Mouse (Mus musculus): ENCODE results near the gene Upb1. TPM values are rescaled to one million over a fixed set of nuclear protein-coding genes. Genes with fewer than 3 reads are reported as not detected.

Gene Upb1
- polyA plus RNA-seq, 1 experiment from 2014 or later: 0.21 TPM

DNA sequence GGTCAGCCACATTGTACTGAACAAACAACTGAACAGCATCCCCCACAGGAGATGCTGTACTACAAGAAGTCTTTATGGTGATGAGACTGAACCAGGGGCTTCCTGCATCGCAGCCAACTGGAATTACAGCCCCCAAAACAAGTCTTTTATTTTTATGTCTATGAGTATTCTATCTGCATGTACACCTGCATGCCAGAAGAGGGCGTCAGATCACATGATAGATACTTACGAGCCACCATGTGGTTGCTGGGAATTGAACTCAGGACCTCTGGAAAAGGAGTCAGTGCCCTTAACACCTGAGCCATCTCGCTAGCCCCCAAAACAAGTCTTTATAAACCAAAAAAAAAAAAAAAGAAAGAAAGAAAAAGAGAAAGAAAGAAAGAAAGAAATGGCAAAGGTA lies 42.1 kb downstream of the Upb1 start:
- Histone ChIP-seq H3K4me1 (ENCODE audit: control insufficient read depth, insufficient read depth, low read length) (no peaks in the 10 kb centered on the region), H3K4me2 (ENCODE audit: low read depth, severe bottlenecking) (no peak overlapping the region), H3K9ac (ENCODE audit: low read length) (no peak overlapping the region), H3K27ac (replicated peaks; ENCODE audit: low read depth, low read length) (no peak overlapping the region), H3K4me3 (ENCODE audit: low read depth, low read length) (no peak overlapping the region), H3K36me3 (ENCODE audit: control insufficient read depth, insufficient read depth, low read length) (no peaks in the 10 kb centered on the region), H3K27me3 (ENCODE audit: control insufficient read depth, insufficient read depth, low read length) (no peaks in the 10 kb centered on the region), H3K9me3 (ENCODE audit: control insufficient read depth, low read length) (no peaks in the 10 kb centered on the region)
- DNase-seq (ENCODE audit: low spot score): no peak
- ATAC-seq (ENCODE audit: insufficient number of reproducible peaks, low FRiP score, low TSS enrichment, low read depth): no peak
- WGBS: 89% methylated on average over 4 of the region's 4 CpGs

- H3K4me3 ChIP-seq (ENCODE audit: low read depth, low read length): no peak overlapping the region
- DNase-seq (ENCODE audit: low spot score): peak; percentile 49
- 70% methylated on average over 19 of the region's 19 CpGs for WGBS
- ATAC-seq (ENCODE audit: insufficient number of reproducible peaks, low FRiP score, low TSS enrichment, low read depth): 0 out of 2 replicates have a peak, but pooled peaks have one; percentile 68
- H3K4me2 ChIP-seq (ENCODE audit: low read depth, severe bottlenecking): no peak overlapping the region
- H3K4me1 ChIP-seq (ENCODE audit: control insufficient read depth, insufficient read depth, low read length): no peaks in the 10 kb centered on the region
- H3K9ac ChIP-seq (ENCODE audit: low read length): no peak overlapping the region
- no peaks in the 10 kb centered on the region for H3K27me3 ChIP-seq (ENCODE audit: control insufficient read depth, insufficient read depth, low read length)
- no peaks in the 10 kb centered on the region for H3K36me3 ChIP-seq (ENCODE audit: control insufficient read depth, insufficient read depth, low read length)
- no peaks in the 10 kb centered on the region for H3K9me3 ChIP-seq (ENCODE audit: control insufficient read depth, low read length)
- H3K27ac ChIP-seq (replicated peaks; ENCODE audit: low read depth, low read length): no peak overlapping the region
These were observed 43.4 kb downstream of the Upb1 start for GRCm38 (mm10) chr10:75444111-75444826.

DNA sequence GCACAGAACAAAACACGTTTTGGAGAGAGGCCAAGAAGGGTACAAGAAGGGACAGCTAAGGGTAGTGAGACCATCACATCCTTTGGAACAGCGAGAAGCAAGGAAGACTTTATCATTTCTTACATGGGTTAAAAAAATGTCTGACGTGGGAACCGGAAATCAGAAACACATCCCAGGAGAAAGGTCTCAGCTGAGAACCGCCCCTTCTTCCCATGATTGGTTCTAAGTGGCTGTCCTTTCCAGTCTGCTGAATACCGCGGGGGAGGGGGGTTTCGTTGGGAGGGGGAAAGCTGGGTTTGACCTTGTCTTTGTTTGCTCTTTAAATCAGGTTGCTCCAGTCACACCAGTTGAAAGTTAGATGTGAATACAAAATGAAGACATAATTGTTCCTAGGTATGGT lies 44.1 kb downstream of the Upb1 start:
- no peak overlapping the region for H3K4me2 ChIP-seq (ENCODE audit: low read depth, severe bottlenecking)
- no peak for ATAC-seq (ENCODE audit: insufficient number of reproducible peaks, low FRiP score, low TSS enrichment, low read depth)
- no peak overlapping the region for H3K4me3 ChIP-seq (ENCODE audit: low read depth, low read length)
- no peaks in the 10 kb centered on the region for H3K9me3 ChIP-seq (ENCODE audit: control insufficient read depth, low read length)
- no peaks in the 10 kb centered on the region for H3K4me1 ChIP-seq (ENCODE audit: control insufficient read depth, insufficient read depth, low read length)
- no peaks in the 10 kb centered on the region for H3K27me3 ChIP-seq (ENCODE audit: control insufficient read depth, insufficient read depth, low read length)
- WGBS: 65% methylated on average over 8 of the region's 8 CpGs
- no peak overlapping the region for H3K27ac ChIP-seq (replicated peaks; ENCODE audit: low read depth, low read length)
- DNase-seq (ENCODE audit: low spot score): no peak
- no peak overlapping the region for H3K9ac ChIP-seq (ENCODE audit: low read length)
- H3K36me3 ChIP-seq (ENCODE audit: control insufficient read depth, insufficient read depth, low read length): no peaks in the 10 kb centered on the region

- H3K9ac ChIP-seq (ENCODE audit: low read length): no peak overlapping the region
- no peaks in the 10 kb centered on the region for H3K4me1 ChIP-seq (ENCODE audit: control insufficient read depth, insufficient read depth, low read length)
- no peaks in the 10 kb centered on the region for H3K27me3 ChIP-seq (ENCODE audit: control insufficient read depth, insufficient read depth, low read length)
- ATAC-seq (ENCODE audit: insufficient number of reproducible peaks, low FRiP score, low TSS enrichment, low read depth) (no peak), DNase-seq (ENCODE audit: low spot score) (no peak)
- no peaks in the 10 kb centered on the region for H3K9me3 ChIP-seq (ENCODE audit: control insufficient read depth, low read length)
- no peaks in the 10 kb centered on the region for H3K36me3 ChIP-seq (ENCODE audit: control insufficient read depth, insufficient read depth, low read length)
- 68% methylated on average over 13 of the region's 13 CpGs for WGBS
- H3K27ac ChIP-seq (replicated peaks; ENCODE audit: low read depth, low read length): no peak overlapping the region
- H3K4me2 ChIP-seq (ENCODE audit: low read depth, severe bottlenecking): no peak overlapping the region
- H3K4me3 ChIP-seq (ENCODE audit: low read depth, low read length): no peak overlapping the region
These were observed 45.7 kb downstream of the Upb1 start for GRCm38 (mm10) chr10:75446501-75447083.

DNA sequence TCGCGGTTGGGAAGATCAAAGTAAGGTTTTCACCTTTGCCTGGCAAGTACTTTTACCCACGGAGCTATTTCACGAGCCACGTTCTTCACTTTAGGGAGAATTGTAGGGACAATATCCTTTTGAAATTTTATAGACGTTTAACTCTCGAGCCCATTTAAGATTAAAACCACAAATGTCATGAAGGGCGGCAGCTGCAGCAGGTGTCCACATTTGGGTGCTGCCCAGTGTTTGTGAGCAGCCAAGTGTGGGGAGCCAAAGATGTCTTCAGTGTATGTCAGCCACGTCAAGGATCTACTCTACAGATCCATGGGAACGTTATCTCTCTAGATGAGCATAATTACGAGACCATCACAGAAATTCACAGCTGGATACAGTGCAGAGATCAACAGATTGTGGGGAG lies 46.6 kb downstream of the Upb1 start:
- Histone ChIP-seq H3K27ac (replicated peaks; ENCODE audit: low read depth, low read length) (no peak overlapping the region), H3K4me2 (ENCODE audit: low read depth, severe bottlenecking) (no peak overlapping the region), H3K9me3 (ENCODE audit: control insufficient read depth, low read length) (no peaks in the 10 kb centered on the region), H3K9ac (ENCODE audit: low read length) (no peak overlapping the region), H3K36me3 (ENCODE audit: control insufficient read depth, insufficient read depth, low read length) (no peaks in the 10 kb centered on the region), H3K4me1 (ENCODE audit: control insufficient read depth, insufficient read depth, low read length) (no peaks in the 10 kb centered on the region), H3K27me3 (ENCODE audit: control insufficient read depth, insufficient read depth, low read length) (no peaks in the 10 kb centered on the region), H3K4me3 (ENCODE audit: low read depth, low read length) (no peak overlapping the region)
- WGBS: 84% methylated on average over 11 of the region's 11 CpGs
- DNase-seq (ENCODE audit: low spot score) (no peak), ATAC-seq (ENCODE audit: insufficient number of reproducible peaks, low FRiP score, low TSS enrichment, low read depth) (no peak)

DNA sequence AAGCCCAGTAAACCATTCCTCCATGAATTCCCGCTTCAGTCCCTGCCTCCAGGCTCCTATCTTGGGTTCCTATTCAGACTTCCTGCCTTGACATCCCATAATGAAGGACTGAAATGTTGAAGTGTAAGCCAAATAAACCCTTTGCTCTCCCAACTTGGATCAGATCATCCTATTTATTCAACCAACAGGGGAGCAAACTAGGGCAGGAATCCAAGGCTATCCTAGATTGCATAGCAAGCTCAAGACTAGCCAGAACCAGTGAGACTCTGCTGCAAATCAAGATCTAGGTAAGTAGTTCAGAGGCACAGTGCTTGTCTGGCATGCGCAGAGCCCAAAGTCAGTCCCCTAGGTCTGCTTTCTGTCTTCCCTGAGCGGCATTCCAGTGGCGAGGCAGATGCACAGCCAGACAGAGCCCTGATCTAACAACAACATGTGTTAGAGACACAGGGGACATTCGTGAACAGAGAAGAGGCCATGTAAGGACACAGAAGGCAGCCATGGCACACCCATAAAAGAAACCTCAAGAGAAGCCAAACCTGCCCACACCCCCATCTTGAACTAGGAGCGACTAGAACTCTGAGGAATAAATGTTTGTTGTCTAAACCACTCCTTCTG lies 48.0 kb downstream of the Upb1 start:
- H3K9me3 ChIP-seq (ENCODE audit: control insufficient read depth, low read length): no peaks in the 10 kb centered on the region
- H3K9ac ChIP-seq (ENCODE audit: low read length): no peak overlapping the region
- H3K27me3 ChIP-seq (ENCODE audit: control insufficient read depth, insufficient read depth, low read length): no peaks in the 10 kb centered on the region
- ATAC-seq (ENCODE audit: insufficient number of reproducible peaks, low FRiP score, low TSS enrichment, low read depth): no peak
- DNase-seq (ENCODE audit: low spot score): no peak
- no peaks in the 10 kb centered on the region for H3K4me1 ChIP-seq (ENCODE audit: control insufficient read depth, insufficient read depth, low read length)
- 75% methylated on average over 6 of the region's 6 CpGs for WGBS
- no peak overlapping the region for H3K4me3 ChIP-seq (ENCODE audit: low read depth, low read length)
- no peak overlapping the region for H3K27ac ChIP-seq (replicated peaks; ENCODE audit: low read depth, low read length)
- H3K4me2 ChIP-seq (ENCODE audit: low read depth, severe bottlenecking): no peak overlapping the region
- H3K36me3 ChIP-seq (ENCODE audit: control insufficient read depth, insufficient read depth, low read length): no peaks in the 10 kb centered on the region

- H3K4me3 ChIP-seq (ENCODE audit: low read depth, low read length): no peak overlapping the region
- no peaks in the 10 kb centered on the region for H3K9me3 ChIP-seq (ENCODE audit: control insufficient read depth, low read length)
- H3K9ac ChIP-seq (ENCODE audit: low read length): no peak overlapping the region
- no peak overlapping the region for H3K4me2 ChIP-seq (ENCODE audit: low read depth, severe bottlenecking)
- H3K36me3 ChIP-seq (ENCODE audit: control insufficient read depth, insufficient read depth, low read length): no peaks in the 10 kb centered on the region
- no peaks in the 10 kb centered on the region for H3K27me3 ChIP-seq (ENCODE audit: control insufficient read depth, insufficient read depth, low read length)
- no peak for DNase-seq (ENCODE audit: low spot score)
- no peaks in the 10 kb centered on the region for H3K4me1 ChIP-seq (ENCODE audit: control insufficient read depth, insufficient read depth, low read length)
- no peak for ATAC-seq (ENCODE audit: insufficient number of reproducible peaks, low FRiP score, low TSS enrichment, low read depth)
- no peak overlapping the region for H3K27ac ChIP-seq (replicated peaks; ENCODE audit: low read depth, low read length)
- 89% methylated on average over 8 of the region's 8 CpGs for WGBS
These were observed 49.4 kb downstream of the Upb1 start for GRCm38 (mm10) chr10:75450331-75450730.

- no peak overlapping the region for H3K4me3 ChIP-seq (ENCODE audit: low read depth, low read length)
- H3K9ac ChIP-seq (ENCODE audit: low read length): no peak overlapping the region
- H3K4me1 ChIP-seq (ENCODE audit: control insufficient read depth, insufficient read depth, low read length): no peaks in the 10 kb centered on the region
- no peak overlapping the region for H3K27ac ChIP-seq (replicated peaks; ENCODE audit: low read depth, low read length)
- no peaks in the 10 kb centered on the region for H3K27me3 ChIP-seq (ENCODE audit: control insufficient read depth, insufficient read depth, low read length)
- WGBS: 77% methylated on average over 10 of the region's 10 CpGs
- no peak overlapping the region for H3K4me2 ChIP-seq (ENCODE audit: low read depth, severe bottlenecking)
- ATAC-seq (ENCODE audit: insufficient number of reproducible peaks, low FRiP score, low TSS enrichment, low read depth) (no peak), DNase-seq (ENCODE audit: low spot score) (no peak)
- H3K36me3 ChIP-seq (ENCODE audit: control insufficient read depth, insufficient read depth, low read length): no peaks in the 10 kb centered on the region
- no peaks in the 10 kb centered on the region for H3K9me3 ChIP-seq (ENCODE audit: control insufficient read depth, low read length)
These were observed 50.3 kb downstream of the Upb1 start for GRCm38 (mm10) chr10:75451036-75451786.

All from limb, embryonic 11.5 days (tissue).